Mouse (Mus musculus): ENCODE results near the gene Prss27. TPM values are rescaled to one million over a fixed set of nuclear protein-coding genes. Genes with fewer than 3 reads are reported as not detected.

The Prss27 gene
- total RNA-seq, 2 experiments from 2014 or later, result not detected

Small RNA genes within 50 kb of the gene (microRNA-seq; reads per million reads assigned to microRNA genes)
- 0 reads per million in 2 experiments for gene Gm27700

Other genes starting within 250 kb of the Prss27 start
- 100 to 1,000 TPM; 509 to 565 TPM for gene Srrm2, start 247.6 kb upstream of the Prss27 start, total RNA-seq (2021)
- gene Elob, start 209.0 kb upstream of the Prss27 start, total RNA-seq (2021), result 100 to 1,000 TPM; 355 to 375 TPM
- gene Prss33, start 202.1 kb upstream of the Prss27 start, total RNA-seq (2021), result under 1 TPM in 1 of 2 experiments, not detected in 1; 0.41 TPM
- gene Prss32, start 194.3 kb upstream of the Prss27 start, total RNA-seq (2021), result not detected
- 1 to 10 TPM in 1 of 2 experiments, under 1 TPM in 1; 0.89 to 2.4 TPM for gene Prss41, start 194.0 kb upstream of the Prss27 start, total RNA-seq (2021)
- not detected for gene Prss21, start 170.1 kb upstream of the Prss27 start, total RNA-seq (2021)
- not detected for gene Dcpp1, start 157.3 kb upstream of the Prss27 start, total RNA-seq (2021)
- gene Dcpp2, start 157.3 kb upstream of the Prss27 start, total RNA-seq (2021), result not detected
- not detected for gene Dcpp3, start 120.7 kb upstream of the Prss27 start, total RNA-seq (2021)
- not detected for gene Sbp, start 96.5 kb upstream of the Prss27 start, total RNA-seq (2021)
- not detected for gene Sbpl, start 82.9 kb upstream of the Prss27 start, total RNA-seq (2021)
- not detected for gene Prss30, start 57.6 kb upstream of the Prss27 start, total RNA-seq (2021)
- gene Prss22, start 40.0 kb upstream of the Prss27 start, total RNA-seq (2021), result not detected
- gene Kctd5, start 35.3 kb downstream of the Prss27 start, total RNA-seq (2021), result 10 to 100 TPM; 23.2 to 25.0 TPM
- gene Pdpk1, start 112.8 kb downstream of the Prss27 start, total RNA-seq (2021), result 100 to 1,000 TPM; 104 to 113 TPM
- 10 to 100 TPM; 31.0 to 31.7 TPM for gene Amdhd2, start 125.6 kb downstream of the Prss27 start, total RNA-seq (2021)
- gene Atp6v0c, start 131.6 kb downstream of the Prss27 start, total RNA-seq (2021), result 1,000 to 10,000 TPM; 1,141 to 1,201 TPM
- gene Tbc1d24, start 167.4 kb downstream of the Prss27 start, total RNA-seq (2021), result 10 to 100 TPM; 54.2 to 57.6 TPM
- 1 to 10 TPM; 7.5 to 9.9 TPM for gene Ntn3, start 171.4 kb downstream of the Prss27 start, total RNA-seq (2021)
- gene Tedc2, start 182.7 kb downstream of the Prss27 start, total RNA-seq (2021), result 1 to 10 TPM; 7.3 to 8.5 TPM
- gene Ccnf, start 213.3 kb downstream of the Prss27 start, total RNA-seq (2021), result 1 to 10 TPM; 4.8 to 5.0 TPM

Data from layer of hippocampus, adult 18-20 months (tissue).